Mouse (Mus musculus) liver, embryonic 16.5 days (tissue): Measurements from ENCODE around the gene Gm20458. TPM values are rescaled to one million over a fixed set of nuclear protein-coding genes. Genes with fewer than 3 reads are reported as not detected.

ENCODE experiments used
- polyA plus RNA-seq: library from polyadenylated mRNA; unstranded; fragments of >200 nt; fragmentation: Nextera tagmentation; extraction: Ambion mirVana; gene quantifications from 2 replicates; pipeline ENCODE4 v1.2.1, GENCODE M21; 2015

Gm20458 gene
- polyA plus RNA-seq, 1 experiment from 2014 or later = 5.6 TPM

Other genes starting within 250 kb of the Gm20458 start
- gene Wfdc15b, start 239.3 kb upstream of the Gm20458 start, polyA plus RNA-seq = 0.45 TPM in 1 of 2 replicates, not detected in the other
- not detected in 2 replicates for gene Svs2, start 222.5 kb upstream of the Gm20458 start, polyA plus RNA-seq
- not detected in 2 replicates for gene Svs3b, start 204.3 kb upstream of the Gm20458 start, polyA plus RNA-seq
- gene Svs4, start 182.5 kb upstream of the Gm20458 start, polyA plus RNA-seq = not detected in 2 replicates
- gene Svs3a, start 171.7 kb upstream of the Gm20458 start, polyA plus RNA-seq = not detected in 2 replicates
- not detected in 2 replicates for gene Svs6, start 144.2 kb upstream of the Gm20458 start, polyA plus RNA-seq
- not detected in 2 replicates for gene Svs5, start 128.2 kb upstream of the Gm20458 start, polyA plus RNA-seq
- 22.6 and 26.6 TPM in 2 replicates for gene Slpi, start 71.9 kb upstream of the Gm20458 start, polyA plus RNA-seq
- gene Rbpjl, start 57.8 kb upstream of the Gm20458 start, polyA plus RNA-seq = 0.14 and 0.89 TPM in 2 replicates
- gene Matn4, start 55.8 kb upstream of the Gm20458 start, polyA plus RNA-seq = 0.09 and 0.12 TPM in 2 replicates
- 70.1 and 72.5 TPM in 2 replicates for gene Sdc4, start 17.1 kb upstream of the Gm20458 start, polyA plus RNA-seq
- gene Sys1, start 4.0 kb upstream of the Gm20458 start, polyA plus RNA-seq = 24.5 and 24.8 TPM in 2 replicates
- gene Trp53tg5, start 12.8 kb downstream of the Gm20458 start, polyA plus RNA-seq = not detected in 2 replicates
- 1.5 and 2.7 TPM in 2 replicates for gene Dbndd2, start 25.1 kb downstream of the Gm20458 start, polyA plus RNA-seq
- gene Pigt, start 36.6 kb downstream of the Gm20458 start, polyA plus RNA-seq = 20.8 and 24.0 TPM in 2 replicates
- 0.76 and 1.7 TPM in 2 replicates for gene Wfdc2, start 101.4 kb downstream of the Gm20458 start, polyA plus RNA-seq
- gene Spint3, start 112.5 kb downstream of the Gm20458 start, polyA plus RNA-seq = not detected in 2 replicates
- gene Wfdc6a, start 124.5 kb downstream of the Gm20458 start, polyA plus RNA-seq = 0.21 TPM in 1 of 2 replicates, not detected in the other
- not detected in 2 replicates for gene Eppin, start 132.6 kb downstream of the Gm20458 start, polyA plus RNA-seq
- not detected in 2 replicates for gene Wfdc6b, start 152.6 kb downstream of the Gm20458 start, polyA plus RNA-seq
- gene Wfdc8, start 152.7 kb downstream of the Gm20458 start, polyA plus RNA-seq = not detected in 2 replicates
- not detected in 2 replicates for gene Wfdc16, start 177.8 kb downstream of the Gm20458 start, polyA plus RNA-seq
- gene Wfdc10, start 195.1 kb downstream of the Gm20458 start, polyA plus RNA-seq = not detected in 2 replicates
- not detected in 2 replicates for gene Wfdc9, start 195.6 kb downstream of the Gm20458 start, polyA plus RNA-seq
- gene Wfdc11, start 213.1 kb downstream of the Gm20458 start, polyA plus RNA-seq = not detected in 2 replicates
- gene Wfdc13, start 224.1 kb downstream of the Gm20458 start, polyA plus RNA-seq = not detected in 2 replicates
- gene Spint4, start 237.5 kb downstream of the Gm20458 start, polyA plus RNA-seq = not detected in 2 replicates